Mouse (Mus musculus) testis, postnatal 10 days (tissue): ENCODE results near the gene Agrp.

Experiments used
- DNase-seq: peaks from one replicate; pipeline ENCODE4 v3.0.0; 2021; ENCODE audit warnings: low spot score

Gene Agrp

GRCm38 (mm10) chr8:105549506-105549905 lies 87.7 kb downstream of the Agrp start:
- DNase-seq = no peak

- DNase-seq = no peak
Observed at GRCm38 (mm10) chr8:105546384-105547350, 90.5 kb downstream of the Agrp start.

GRCm38 (mm10) chr8:105545249-105545648 lies 91.9 kb downstream of the Agrp start:
- DNase-seq = no peak

- DNase-seq = no peak
Observed at GRCm38 (mm10) chr8:105544544-105545205, 92.5 kb downstream of the Agrp start.

- DNase-seq = no peak
Observed at GRCm38 (mm10) chr8:105543703-105544102, 93.5 kb downstream of the Agrp start.

GRCm38 (mm10) chr8:105542808-105543207 lies 94.4 kb downstream of the Agrp start:
- no peak for DNase-seq

GRCm38 (mm10) chr8:105542032-105542656 lies 95.0 kb downstream of the Agrp start:
- DNase-seq = no peak

- DNase-seq = no peak
Observed at GRCm38 (mm10) chr8:105538940-105539339, 98.3 kb downstream of the Agrp start.

GRCm38 (mm10) chr8:105537011-105537677 lies 100.0 kb downstream of the Agrp start:
- DNase-seq = no peak

- no peak for DNase-seq
Observed at GRCm38 (mm10) chr8:105536546-105536945, 100.6 kb downstream of the Agrp start.

GRCm38 (mm10) chr8:105533892-105534329 lies 103.3 kb downstream of the Agrp start:
- peak; percentile 92 for DNase-seq

GRCm38 (mm10) chr8:105533439-105533838 lies 103.8 kb downstream of the Agrp start:
- DNase-seq = no peak

GRCm38 (mm10) chr8:105531774-105532173 lies 105.4 kb downstream of the Agrp start:
- peak; percentile 86 for DNase-seq

- DNase-seq = no peak
Observed at GRCm38 (mm10) chr8:105529271-105529670, 107.9 kb downstream of the Agrp start.

- no peak for DNase-seq
Observed at GRCm38 (mm10) chr8:105528206-105528605, 109.0 kb downstream of the Agrp start.

GRCm38 (mm10) chr8:105527110-105527509 lies 110.1 kb downstream of the Agrp start:
- DNase-seq = no peak

- no peak for DNase-seq
Observed at GRCm38 (mm10) chr8:105522890-105523289, 114.3 kb downstream of the Agrp start.

GRCm38 (mm10) chr8:105521995-105522769 lies 115.0 kb downstream of the Agrp start:
- DNase-seq = no peak

- DNase-seq = no peak
Observed at GRCm38 (mm10) chr8:105521061-105521460, 116.1 kb downstream of the Agrp start.

GRCm38 (mm10) chr8:105520521-105520920 lies 116.7 kb downstream of the Agrp start:
- DNase-seq = no peak

- DNase-seq = no peak
Observed at GRCm38 (mm10) chr8:105519591-105519990, 117.6 kb downstream of the Agrp start.
